Comparison of ENCODE assay signal across 21 mouse cellular contexts in the genomic region with DNA sequence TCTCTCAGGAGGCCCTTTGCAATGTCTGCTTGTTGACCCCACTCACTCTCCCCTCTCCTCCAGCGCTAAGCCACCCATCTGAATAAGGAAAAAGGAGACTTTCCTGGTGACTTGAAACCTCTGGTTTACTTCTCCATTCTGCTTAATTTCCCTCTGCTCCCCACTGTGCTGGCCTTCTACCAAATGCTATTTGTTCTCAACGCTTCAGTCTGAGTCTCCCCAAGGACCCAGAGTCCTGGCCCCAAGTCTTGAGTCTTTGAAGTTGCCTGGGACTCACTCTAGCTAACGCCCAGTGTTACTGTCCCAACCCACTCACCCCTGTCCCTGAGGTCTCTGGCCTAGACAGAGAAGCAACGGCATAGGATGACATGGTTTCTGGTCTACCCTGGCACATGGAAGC. TPM values are rescaled to one million over a fixed set of nuclear protein-coding genes. Genes with fewer than 3 reads are reported as not detected.
DNase-seq lines count a peak whose midpoint lies in the region; TF ChIP-seq lines count a peak whose summit lies in the region.
"Had no signal": no experiment of that assay in that cellular context is flagged by ENCODE, and none has a peak within 500 bp of the region (broad histone marks: within the 10 kb centered on the region; RNA-seq: fewer than 3 reads in every experiment).

No protein-coding gene starts in this region.

- peaks cover 46% of the 10 kb centered on the region; the same call in 1 of the 2 replicates for H3K4me1 ChIP-seq in spleen, adult 2 months (ENCODE audit: control insufficient read depth, insufficient read depth, insufficient read length)
- H3K4me1 ChIP-seq: neural tube, embryonic 12.5 days had no signal

- peak; percentile 44 for DNase-seq in gastrocnemius, adult 18-20 months (ENCODE audit: low spot score)
- no peak for DNase-seq in gastrocnemius, postnatal 36 days
- no peak for DNase-seq in layer of hippocampus, adult 2 months (ENCODE audit: low spot score in 2 of 2)
- DNase-seq in layer of hippocampus, adult 9-10 months (ENCODE audit: low spot score) = no peak
- no peak for DNase-seq in spleen, adult 2 months (ENCODE audit: low read depth in 1 of 2, low spot score in 2 of 2)
- no peak for DNase-seq in spleen, postnatal 14 days (ENCODE audit: low spot score in 2 of 2)
- no peak for DNase-seq in left cerebral cortex, adult 9 months (ENCODE audit: low spot score in 2 of 2)
- DNase-seq: B cell, adult 2 months; cerebellum, adult 8-10 months; cerebellum, postnatal 25 days; kidney, adult 9 months; kidney, postnatal 10 days; right cerebral cortex, adult 18-20 months; thymus, postnatal 14 days had no signal

- no peak for TF ChIP-seq POLR2A in spleen, adult 2 months (IDR thresholded peaks at IDR 0.05; ENCODE audit: low read depth, low read length)

- no peak for TF ChIP-seq CTCF in layer of hippocampus, adult 2 months (conservative IDR thresholded peaks at IDR 0.05)
- no peak for TF ChIP-seq CTCF in spleen, adult 2 months (IDR thresholded peaks at IDR 0.05; ENCODE audit: extremely low read depth, insufficient read depth, insufficient read length, insufficient replicate concordance)

- intact Hi-C loops in gastrocnemius, postnatal 36 days (cut with DNase I) = no loop called here

- H3K36me3 ChIP-seq in spleen, adult 2 months (ENCODE audit: control insufficient read depth, insufficient read depth, low read length) = peaks cover 3% of the 10 kb centered on the region; the same call in 1 of the 2 replicates
- H3K36me3 ChIP-seq: heart, embryonic 12.5 days; limb, embryonic 12.5 days; midbrain, embryonic 12.5 days; neural tube, embryonic 12.5 days had no signal

- peak overlapping the region; percentile 48; the same call in 1 of the 2 replicates for H3K27ac ChIP-seq in layer of hippocampus, adult 2 months
- peak overlapping the region; percentile 94 for H3K27ac ChIP-seq in spleen, adult 2 months (ENCODE audit: insufficient read depth, low read length)
- H3K27ac ChIP-seq: forebrain, embryonic 13.5 days; hindbrain, embryonic 14.5 days; limb, embryonic 12.5 days; midbrain, embryonic 12.5 days; neural tube, embryonic 12.5 days had no signal

- 48% methylated on average over 4 of the region's 4 CpGs for WGBS in spleen, adult 2 months

- no peaks in the 10 kb centered on the region for H3K27me3 ChIP-seq in spleen, adult 2 months (ENCODE audit: control insufficient read depth, insufficient read depth, low read length)

- no peak overlapping the region for H3K4me3 ChIP-seq in layer of hippocampus, adult 2 months
- H3K4me3 ChIP-seq in spleen, adult 2 months (ENCODE audit: extremely low read depth, insufficient read depth, insufficient read length) = no peak overlapping the region
- H3K4me3 ChIP-seq: forebrain, embryonic 13.5 days; heart, embryonic 12.5 days; limb, embryonic 12.5 days; midbrain, embryonic 12.5 days; myocyte; neural tube, embryonic 12.5 days had no signal

RNA-seq across cellular contexts. Expression of a gene that starts 4.3 kb away (rescaled TPM):
- total RNA-seq in gastrocnemius, adult 18-20 months (2021) = 1 to 10 TPM; 1.5 to 3.6 TPM
- 1 to 10 TPM; 2.9 to 3.0 TPM for total RNA-seq in gastrocnemius, postnatal 36 days (2021)
- total RNA-seq in layer of hippocampus, adult 2 months (2021) = 1 to 10 TPM; 2.0 to 2.7 TPM
- 31.0 and 32.2 TPM in 2 replicates for polyA plus RNA-seq in spleen, adult 2 months (2012; rRNA removed)

RNA-seq across cellular contexts. Expression of a gene that starts 49.9 kb away (rescaled TPM):
- total RNA-seq in gastrocnemius, adult 18-20 months (2021) = 10 to 100 TPM; 25.3 to 32.8 TPM
- total RNA-seq in gastrocnemius, postnatal 36 days (2021) = 10 to 100 TPM; 21.0 to 21.9 TPM
- 10 to 100 TPM; 51.1 to 55.7 TPM for total RNA-seq in layer of hippocampus, adult 2 months (2021)
- 16.7 and 18.9 TPM in 2 replicates for polyA plus RNA-seq in spleen, adult 2 months (2012; rRNA removed)
